Mouse (Mus musculus) embryo, embryonic 11.5 days (tissue): Measurements from ENCODE around the gene Mrpl4.
"Not testable (repeated sequence)": the region's sequence is repeated elsewhere in the genome, so short reads cannot be mapped to it uniquely, and the experiment has no call there.

Experiments
- DNase-seq: peaks from one replicate; pipeline ENCODE4 v3.0.0-alpha.2; 2012; ENCODE audit warnings: low read depth, low spot score

The Mrpl4 gene

GRCm38 (mm10) chr9:21041308-21041707, 38.8 kb downstream of the Mrpl4 start:
- no peak for DNase-seq

- DNase-seq = no peak
These were observed 41.0 kb downstream of the Mrpl4 start for GRCm38 (mm10) chr9:21043563-21043962.

- not testable (repeated sequence) for DNase-seq
These were observed 42.2 kb downstream of the Mrpl4 start for GRCm38 (mm10) chr9:21044785-21045184.

GRCm38 (mm10) chr9:21045235-21045634, 42.7 kb downstream of the Mrpl4 start:
- DNase-seq = no peak

GRCm38 (mm10) chr9:21051578-21051977, 49.0 kb downstream of the Mrpl4 start:
- DNase-seq = no peak
